Mouse (Mus musculus): ENCODE results near the gene Tnfaip1.

GRCm38 (mm10) chr11:78566775-78567174 is 30.6 kb upstream of the Tnfaip1 start:
- no peak for TF ChIP-seq CTCF (IDR thresholded peaks at IDR 0.05)
- peak; percentile 48; the same call in 1 of the 2 replicates for TF ChIP-seq POLR2A (IDR thresholded peaks at IDR 0.05; ENCODE audit: insufficient read depth, low read depth, low read length)
- no peak for TF ChIP-seq EP300 (IDR thresholded peaks at IDR 0.05; ENCODE audit: insufficient read depth, low read depth, low read length)

All from heart, adult 2 months (tissue).